Mouse (Mus musculus): ENCODE measurements around the gene Gm3727.
"Not testable (repeated sequence)": the region's sequence is repeated elsewhere in the genome, so short reads cannot be mapped to it uniquely, and the experiment has no call there.

DNA sequence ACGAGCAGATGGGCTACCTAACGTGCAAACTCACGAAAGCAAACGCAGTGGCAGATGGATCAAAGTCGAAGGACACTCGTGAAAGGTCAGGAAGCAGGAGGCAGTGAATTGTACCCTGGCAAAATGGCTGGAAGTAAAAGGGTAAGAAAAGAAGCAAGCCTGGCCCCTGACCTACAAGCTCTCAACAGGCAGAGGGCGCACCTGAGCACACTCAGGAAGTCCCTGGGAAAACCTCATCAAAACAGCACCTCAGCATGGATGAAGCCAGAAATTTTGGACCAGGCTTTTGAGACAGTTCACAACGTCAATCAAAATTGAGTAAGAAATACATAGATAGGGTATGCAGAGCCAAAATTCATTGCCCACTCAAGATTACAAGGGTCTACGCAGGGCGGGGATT lies 21.0 kb downstream of the Gm3727 start:
- TF ChIP-seq CTCF (IDR thresholded peaks at IDR 0.05; ENCODE audit: borderline replicate concordance, extremely low read depth, insufficient read depth, insufficient read length), result peak; percentile 53
- TF ChIP-seq POLR2A (IDR thresholded peaks at IDR 0.05; ENCODE audit: borderline replicate concordance, extremely low read depth, insufficient read depth, insufficient read length, poor library complexity, severe bottlenecking), result not testable (repeated sequence)

All from brain, embryonic 14.5 days (tissue).